Mouse (Mus musculus) ES-CJ7 (cell line): ENCODE data around the gene Dpf3.

ENCODE experiments used
- DNase-seq: peaks from one replicate; pipeline ENCODE4 v3.0.0; 2011; ENCODE audit warnings: low read depth, low spot score

Dpf3 gene

GRCm38 (mm10) chr12:83466508-83467430 is 20.7 kb downstream of the Dpf3 start:
- no peak for DNase-seq

- DNase-seq: no peak
Observed at GRCm38 (mm10) chr12:83466053-83466452, 21.5 kb downstream of the Dpf3 start.

- DNase-seq: no peak
Observed at GRCm38 (mm10) chr12:83460272-83460671, 27.2 kb downstream of the Dpf3 start.

DNA sequence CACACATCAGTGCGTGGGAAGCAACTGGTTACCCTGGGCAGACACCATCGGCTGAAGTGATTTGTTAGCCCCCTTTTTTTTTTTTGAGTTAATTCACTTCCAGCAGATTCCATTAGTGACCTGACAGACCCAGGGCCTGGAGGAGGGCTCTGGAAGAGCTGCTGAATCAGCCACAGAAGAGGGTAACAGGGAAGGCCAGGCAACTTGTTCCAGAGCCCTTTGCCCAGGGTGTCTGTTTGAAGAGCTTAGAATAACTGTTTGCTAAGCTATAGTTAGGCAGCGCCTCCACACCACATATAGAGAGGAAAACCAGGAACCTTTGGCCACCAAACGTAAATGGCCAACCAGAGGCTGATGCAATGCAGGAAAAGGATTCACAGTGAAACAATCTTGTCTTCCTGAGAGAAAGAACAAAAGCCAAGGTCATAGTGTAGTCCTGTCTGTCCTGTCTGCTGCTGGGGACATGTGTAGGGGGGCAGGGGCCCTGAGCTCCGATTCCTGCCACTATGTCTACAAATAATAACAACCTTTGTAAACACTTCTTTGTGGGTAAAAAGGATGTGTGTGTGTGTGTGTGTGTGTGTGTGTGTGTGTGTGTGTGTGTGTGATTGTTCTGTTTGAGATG is 32.7 kb downstream of the Dpf3 start:
- no peak for DNase-seq

DNA sequence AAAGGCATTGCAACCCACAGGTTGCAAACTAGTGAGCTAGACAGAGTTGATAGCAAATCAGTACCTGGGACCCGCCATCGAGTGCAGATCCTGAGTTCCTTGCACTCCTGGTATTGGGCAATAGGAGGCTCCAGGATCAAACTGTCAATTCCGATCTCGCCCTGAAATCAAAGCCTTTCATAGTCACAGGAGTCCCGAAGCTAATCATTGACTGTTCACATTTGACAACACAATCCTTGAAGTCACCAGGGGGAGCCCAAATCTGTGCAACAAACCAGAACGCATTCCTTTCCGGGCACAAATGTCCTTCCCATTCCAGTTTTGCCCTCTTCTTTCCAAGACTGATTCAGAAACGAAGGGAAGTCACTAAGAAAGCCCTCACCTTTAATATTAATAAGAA is 35.7 kb downstream of the Dpf3 start:
- peak; percentile 21 for DNase-seq

- DNase-seq: no peak
Observed at GRCm38 (mm10) chr12:83450471-83450870, 37.0 kb downstream of the Dpf3 start.

DNA sequence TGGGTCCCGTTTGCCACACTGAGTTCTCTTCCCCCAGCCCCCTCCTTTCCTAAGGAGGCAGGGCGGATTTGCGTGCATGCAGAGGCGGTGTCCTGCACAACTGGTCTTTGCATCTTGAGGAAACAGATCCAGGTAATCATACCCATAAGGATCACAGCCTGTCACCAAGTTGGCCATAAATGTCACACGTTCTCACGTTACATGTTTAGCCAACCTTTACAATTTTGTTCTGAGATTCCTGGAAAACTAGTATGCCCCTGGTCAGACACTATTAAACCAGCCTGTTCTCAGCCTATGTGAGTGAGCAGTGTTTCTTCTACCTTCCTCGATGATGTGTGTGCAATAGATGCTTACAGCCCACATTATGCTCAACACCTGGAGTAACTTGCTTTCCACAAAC is 38.3 kb downstream of the Dpf3 start:
- DNase-seq: no peak

- DNase-seq: no peak
Observed at GRCm38 (mm10) chr12:83445587-83445986, 41.9 kb downstream of the Dpf3 start.

- DNase-seq: no peak
Observed at GRCm38 (mm10) chr12:83444448-83444847, 43.1 kb downstream of the Dpf3 start.

DNA sequence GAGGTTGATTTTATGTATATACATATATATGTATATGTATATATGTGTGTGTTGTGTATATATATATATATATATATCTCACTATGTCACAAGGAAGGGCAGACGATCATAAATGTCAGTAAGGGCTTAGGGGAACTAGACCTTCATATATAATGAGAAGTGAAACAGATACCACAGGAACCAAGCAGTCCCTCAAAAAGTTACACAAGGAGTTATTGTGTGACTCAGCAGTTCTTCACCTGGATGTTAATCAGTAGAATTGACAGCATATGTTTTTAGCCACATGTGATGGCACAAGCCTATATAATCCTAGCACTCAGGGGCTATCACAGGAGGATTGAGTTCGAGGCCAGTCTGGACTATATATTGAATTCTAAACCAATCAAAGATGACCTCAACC is 49.5 kb downstream of the Dpf3 start:
- DNase-seq: no peak

- DNase-seq: no peak
Observed at GRCm38 (mm10) chr12:83433987-83434698, 53.4 kb downstream of the Dpf3 start.

DNA sequence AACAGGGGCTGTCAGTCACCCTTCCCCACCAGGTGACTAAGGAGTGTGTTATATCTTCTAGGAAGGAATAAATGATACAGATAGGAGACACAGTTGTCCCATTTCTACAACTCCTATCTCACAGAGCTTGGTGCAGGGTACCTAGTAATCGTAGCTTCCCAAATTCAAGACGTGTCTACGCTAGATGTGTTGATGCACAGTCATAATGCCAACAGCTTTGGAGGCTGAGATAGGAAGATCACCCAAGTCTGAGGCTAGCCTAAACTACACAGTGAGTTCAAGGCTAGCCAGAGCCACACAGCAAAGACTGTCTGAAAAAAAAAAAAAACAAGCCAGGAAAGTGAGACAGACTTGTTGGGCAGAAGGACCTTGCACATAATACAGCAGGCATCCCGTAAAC is 54.1 kb downstream of the Dpf3 start:
- DNase-seq: no peak

- no peak for DNase-seq
Observed at GRCm38 (mm10) chr12:83430207-83430606, 57.3 kb downstream of the Dpf3 start.

- DNase-seq: no peak
Observed at GRCm38 (mm10) chr12:83428016-83428415, 59.5 kb downstream of the Dpf3 start.

- DNase-seq: no peak
Observed at GRCm38 (mm10) chr12:83427601-83428000, 59.9 kb downstream of the Dpf3 start.

DNA sequence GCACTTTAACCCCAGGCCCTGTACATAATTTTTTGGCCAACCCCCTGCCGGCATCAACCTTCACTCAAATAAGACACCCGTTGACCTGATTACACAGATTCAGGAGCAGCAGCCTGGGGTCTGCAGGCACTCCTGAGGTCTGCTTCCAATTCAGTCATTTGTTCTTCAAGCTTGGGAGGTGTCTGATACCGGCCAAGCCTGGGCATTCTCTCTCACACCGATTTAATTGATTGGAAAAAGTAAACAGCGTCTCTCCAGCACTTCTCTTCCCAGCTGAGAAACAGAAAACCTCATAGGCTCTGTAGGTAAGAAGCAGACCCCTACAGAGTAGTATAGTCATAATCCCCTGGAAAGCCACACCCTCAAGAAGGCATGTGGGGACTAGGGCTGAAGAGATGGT is 61.2 kb downstream of the Dpf3 start:
- no peak for DNase-seq

- DNase-seq: no peak
Observed at GRCm38 (mm10) chr12:83425736-83426135, 61.8 kb downstream of the Dpf3 start.

- no peak for DNase-seq
Observed at GRCm38 (mm10) chr12:83424720-83425444, 62.6 kb downstream of the Dpf3 start.

GRCm38 (mm10) chr12:83424086-83424719 is 63.3 kb downstream of the Dpf3 start:
- DNase-seq: peak; percentile 13

GRCm38 (mm10) chr12:83420346-83420745 is 67.2 kb downstream of the Dpf3 start:
- no peak for DNase-seq

DNA sequence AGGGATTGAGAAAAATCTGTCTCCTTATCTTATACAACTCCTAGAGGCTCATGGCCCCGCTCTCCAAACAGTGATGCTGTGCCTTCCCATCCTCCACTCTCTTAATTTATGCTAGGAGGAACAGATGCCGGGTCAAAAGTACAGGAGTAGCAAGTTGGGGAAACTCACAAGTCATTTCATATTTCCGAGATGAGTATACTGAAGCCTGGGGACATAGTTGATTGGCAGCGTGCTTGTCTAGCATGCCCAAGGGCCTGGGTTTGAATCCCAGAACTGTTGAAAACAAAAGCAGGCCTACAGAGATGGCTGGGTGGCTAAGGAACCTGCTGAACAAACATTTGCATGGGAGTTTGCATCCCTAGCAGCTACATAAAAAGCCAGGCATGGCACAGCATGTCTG is 72.3 kb downstream of the Dpf3 start:
- DNase-seq: no peak
